Mouse (Mus musculus): ENCODE measurements at regions not wholly inside any gene's neighbourhood (a gene's known extent, or its start where the extent isn't known, plus 50 kb on each side); places are given as distances from the start of the nearest gene placed in this dataset.

DNA sequence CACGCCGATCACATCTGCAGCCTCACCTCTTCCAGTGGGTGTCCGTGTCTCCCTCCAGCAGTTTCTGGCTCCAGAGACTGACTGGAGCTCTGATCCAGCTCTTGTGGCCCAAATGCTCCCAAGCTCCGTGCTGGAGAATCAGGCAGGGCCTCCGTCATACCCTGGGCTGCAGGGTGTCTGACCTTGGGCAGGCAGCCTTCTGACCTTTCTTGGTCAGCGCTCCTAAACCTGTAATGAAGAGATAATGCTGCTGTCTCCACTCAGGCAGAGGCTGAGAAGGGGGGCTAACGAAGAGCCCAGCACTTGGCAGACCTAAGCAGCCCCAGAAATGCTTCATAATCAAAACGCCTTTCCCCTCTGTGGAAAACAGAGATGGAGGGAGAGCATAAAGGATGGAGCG is 89.9 kb upstream of the Mef2a start:
- no peak for DNase-seq (ENCODE audit: low read depth, low spot score)

DNA sequence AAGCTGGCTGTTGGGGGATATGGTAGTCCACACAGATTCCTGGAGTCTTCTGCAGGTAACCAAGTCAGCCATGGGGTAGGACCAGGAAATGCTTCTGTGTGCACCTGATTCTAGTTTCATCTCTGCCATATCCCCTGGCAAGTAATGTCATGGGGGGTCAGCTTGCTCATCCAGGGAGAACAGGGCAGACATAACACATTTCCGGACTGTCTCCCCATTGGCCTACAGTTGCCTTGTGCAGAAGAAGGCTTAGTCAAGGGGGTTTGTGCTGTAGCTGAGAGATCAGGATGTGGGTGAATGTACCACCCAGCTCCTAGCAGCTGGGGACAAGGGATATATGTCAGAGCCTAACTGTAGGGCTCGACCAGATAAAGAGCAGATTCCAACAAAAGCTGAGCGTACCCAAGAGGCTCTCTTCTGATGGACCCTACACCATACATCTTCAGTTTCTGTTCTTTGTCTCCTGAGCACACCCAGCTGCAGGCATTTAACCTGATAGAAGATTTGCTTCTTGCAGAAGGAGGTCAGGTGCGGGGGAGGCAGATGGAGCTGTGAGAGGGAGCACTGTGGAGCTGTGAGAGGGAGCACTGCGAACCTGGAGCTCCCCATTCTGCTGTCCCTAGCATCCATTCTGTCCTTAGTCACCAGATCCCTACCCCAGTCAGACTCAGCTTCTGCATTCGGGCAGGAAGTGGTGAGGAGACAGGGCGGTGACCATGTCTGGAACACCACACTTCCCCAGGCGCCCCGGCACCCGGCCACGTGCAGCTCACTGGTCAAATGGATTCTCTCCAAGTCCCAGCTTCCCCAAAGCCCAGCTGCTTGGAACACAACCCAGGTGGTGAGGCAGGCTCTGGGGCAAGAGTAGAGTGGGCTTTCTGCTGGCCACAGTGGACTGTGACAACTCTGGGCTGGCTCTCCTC is 88.9 kb upstream of the Mef2a start:
- DNase-seq (ENCODE audit: low read depth, low spot score): peak; percentile 69

GRCm38 (mm10) chr7:67459810-67460209 is 87.2 kb upstream of the Mef2a start:
- DNase-seq (ENCODE audit: low read depth, low spot score): peak; percentile 83

DNA sequence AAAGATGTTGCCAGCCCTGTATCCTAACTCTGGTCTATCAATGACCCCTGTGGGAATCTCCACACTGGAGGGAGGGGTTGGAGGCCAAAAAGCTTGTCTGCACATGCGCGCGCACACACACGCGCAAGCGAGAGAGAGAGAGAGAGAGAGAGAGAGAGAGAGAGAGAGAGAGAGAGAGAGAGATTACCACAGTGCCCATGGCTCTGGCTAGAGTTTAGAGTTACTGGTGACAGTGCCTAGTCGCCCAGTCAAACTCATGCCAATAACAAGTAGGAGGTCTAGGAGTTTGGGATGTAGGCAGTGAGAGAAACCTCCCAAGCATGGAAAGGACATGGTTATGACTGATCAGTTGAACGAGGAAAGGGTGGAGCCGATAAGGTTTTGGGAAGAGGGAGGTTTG is 86.6 kb upstream of the Mef2a start:
- no peak for DNase-seq (ENCODE audit: low read depth, low spot score)

GRCm38 (mm10) chr7:67458640-67459039 is 86.0 kb upstream of the Mef2a start:
- no peak for DNase-seq (ENCODE audit: low read depth, low spot score)

- no peak for DNase-seq (ENCODE audit: low read depth, low spot score)
These were observed 85.2 kb upstream of the Mef2a start for GRCm38 (mm10) chr7:67457898-67458297.

- no peak for DNase-seq (ENCODE audit: low read depth, low spot score)
These were observed 83.4 kb upstream of the Mef2a start for GRCm38 (mm10) chr7:67456015-67456414.

GRCm38 (mm10) chr7:67454458-67454857 is 81.8 kb upstream of the Mef2a start:
- DNase-seq (ENCODE audit: low read depth, low spot score): no peak

DNA sequence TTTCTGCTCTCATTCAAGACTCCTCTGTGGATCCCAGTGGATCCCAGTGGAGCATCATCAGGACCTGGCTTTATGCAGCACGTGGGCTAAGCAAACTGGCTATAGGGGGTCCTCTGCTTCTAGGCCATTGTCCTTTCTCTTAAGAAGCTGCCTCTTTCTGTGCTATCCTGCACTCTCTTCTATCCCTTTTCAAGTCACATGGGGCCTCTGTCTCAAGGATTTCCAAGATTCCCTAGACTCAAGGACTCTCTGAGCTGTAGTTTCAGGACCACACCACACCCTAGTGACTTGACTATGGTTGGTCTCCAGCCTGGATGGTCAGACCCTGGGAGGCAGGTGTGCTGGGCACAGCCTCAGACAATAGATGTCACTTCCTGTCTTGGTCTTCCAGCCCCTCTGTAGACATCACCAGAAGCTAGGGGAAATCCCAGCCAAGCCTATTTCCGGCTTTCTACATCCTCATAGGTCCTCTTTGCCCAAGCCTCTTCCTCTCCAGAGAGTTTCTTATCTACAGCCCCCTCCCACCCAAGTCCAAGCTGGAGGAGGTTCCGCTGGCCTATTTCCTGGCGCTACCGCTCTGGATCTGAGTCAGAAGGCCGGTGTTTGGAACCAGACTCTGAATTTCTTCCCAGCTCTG is 78.6 kb upstream of the Mef2a start:
- DNase-seq (ENCODE audit: low read depth, low spot score): peak; percentile 62

DNA sequence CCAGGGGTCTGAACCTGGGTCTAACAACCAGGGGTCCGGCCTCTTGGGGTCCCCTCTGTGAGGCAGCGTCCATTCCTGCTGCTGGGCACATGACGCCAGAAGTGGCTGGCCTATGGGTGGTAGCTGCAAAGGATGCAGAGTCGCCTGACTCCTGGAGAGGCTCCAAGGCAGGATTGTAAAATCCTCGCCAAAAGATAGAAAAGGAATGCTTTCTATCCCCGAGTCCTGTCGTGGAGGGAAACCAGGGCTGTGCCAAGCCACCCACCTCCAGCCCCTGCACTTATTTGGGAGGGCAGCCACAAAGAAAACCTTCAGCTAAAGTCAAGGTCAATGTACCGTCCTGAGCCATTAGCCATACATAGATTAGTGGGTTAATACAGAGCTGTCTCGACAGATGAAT is 73.9 kb upstream of the Mef2a start:
- no peak for DNase-seq (ENCODE audit: low read depth, low spot score)

- DNase-seq (ENCODE audit: low read depth, low spot score): peak; percentile 76
These were observed 72.8 kb upstream of the Mef2a start for GRCm38 (mm10) chr7:67445203-67446041.

DNA sequence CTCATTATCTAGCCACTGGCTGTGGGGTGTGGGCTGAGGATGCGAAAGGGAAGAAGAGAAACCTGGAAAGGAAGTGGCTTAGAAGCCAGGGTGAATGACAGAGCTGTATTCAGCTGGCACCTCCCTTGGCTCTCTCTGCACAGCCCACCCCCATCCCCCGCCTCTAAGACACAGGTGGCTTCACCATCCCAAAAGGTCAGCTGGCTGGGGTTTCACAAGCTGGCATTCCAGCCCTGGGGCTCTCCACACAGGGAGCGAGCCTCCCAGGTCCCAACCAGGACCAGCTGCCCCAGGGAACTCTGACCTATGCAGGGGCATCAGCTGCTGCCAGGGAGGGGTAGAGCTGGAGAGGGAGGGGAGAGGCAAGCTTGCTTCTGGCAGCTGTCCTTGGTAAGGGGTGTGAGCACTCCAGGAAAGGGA is 71.9 kb upstream of the Mef2a start:
- DNase-seq (ENCODE audit: low read depth, low spot score): no peak

- DNase-seq (ENCODE audit: low read depth, low spot score): no peak
These were observed 71.0 kb upstream of the Mef2a start for GRCm38 (mm10) chr7:67443666-67444065.

GRCm38 (mm10) chr7:67443001-67443555 is 70.4 kb upstream of the Mef2a start:
- DNase-seq (ENCODE audit: low read depth, low spot score): peak; percentile 87

- DNase-seq (ENCODE audit: low read depth, low spot score): peak; percentile 41
These were observed 69.6 kb upstream of the Mef2a start for GRCm38 (mm10) chr7:67442284-67442683.

GRCm38 (mm10) chr7:67440806-67441205 is 68.1 kb upstream of the Mef2a start:
- DNase-seq (ENCODE audit: low read depth, low spot score): peak; percentile 76

- no peak for DNase-seq (ENCODE audit: low read depth, low spot score)
These were observed 64.8 kb upstream of the Mef2a start for GRCm38 (mm10) chr7:67437216-67438006.

DNA sequence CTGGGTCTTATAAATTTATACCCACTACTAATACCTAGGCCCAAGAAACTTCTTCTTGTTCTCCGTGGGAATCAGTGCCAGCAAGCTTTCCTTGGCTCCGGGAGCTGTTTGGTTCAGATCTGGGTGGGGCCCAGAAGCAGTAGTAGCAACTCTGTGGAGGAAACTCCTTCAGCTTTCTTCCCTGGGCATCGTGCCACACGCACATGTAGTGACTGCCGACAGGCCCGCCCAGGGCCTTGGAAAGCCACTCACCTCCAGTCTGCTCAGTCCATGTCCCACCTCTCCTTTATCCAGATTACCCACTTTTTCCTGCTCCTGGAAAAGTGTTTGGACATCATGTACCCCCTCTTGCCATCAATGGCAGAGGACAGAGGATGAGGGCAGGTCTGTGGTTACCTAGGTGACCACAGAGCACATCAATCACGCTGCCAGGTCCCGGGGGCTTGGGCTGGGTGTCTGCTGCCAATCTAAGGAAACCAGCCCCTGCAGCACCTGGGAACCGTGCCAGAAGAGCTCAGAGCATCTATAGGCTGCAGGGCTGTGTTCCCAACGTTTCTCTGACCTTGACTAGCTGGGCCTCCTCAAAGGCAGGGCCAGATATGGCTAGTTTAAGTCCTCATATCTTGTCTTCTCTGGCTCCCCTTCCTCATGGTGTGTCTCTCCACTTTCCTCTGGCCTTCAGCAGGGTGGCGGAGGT is 63.1 kb upstream of the Mef2a start:
- DNase-seq (ENCODE audit: low read depth, low spot score): peak; percentile 28

DNA sequence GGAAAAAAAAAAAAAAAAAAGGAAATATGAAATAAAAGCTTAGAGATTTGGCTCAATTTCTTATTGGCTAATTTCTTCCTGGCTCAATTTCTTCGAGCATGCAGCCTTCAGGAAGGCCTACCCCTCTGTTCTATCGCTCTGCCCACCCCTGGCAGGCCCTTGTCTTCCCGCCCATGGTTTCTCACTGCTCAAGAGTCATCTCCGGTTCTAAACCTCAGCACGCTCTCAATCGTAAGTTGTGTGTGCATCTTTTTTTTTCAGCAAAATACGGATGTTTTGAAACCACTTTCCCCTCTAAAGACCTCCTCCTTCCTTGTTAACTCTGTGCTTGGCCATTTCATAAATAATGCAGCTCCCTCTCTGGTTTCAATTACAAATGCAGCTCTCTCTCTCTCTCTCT is 58.3 kb upstream of the Mef2a start:
- DNase-seq (ENCODE audit: low read depth, low spot score): no peak

DNA sequence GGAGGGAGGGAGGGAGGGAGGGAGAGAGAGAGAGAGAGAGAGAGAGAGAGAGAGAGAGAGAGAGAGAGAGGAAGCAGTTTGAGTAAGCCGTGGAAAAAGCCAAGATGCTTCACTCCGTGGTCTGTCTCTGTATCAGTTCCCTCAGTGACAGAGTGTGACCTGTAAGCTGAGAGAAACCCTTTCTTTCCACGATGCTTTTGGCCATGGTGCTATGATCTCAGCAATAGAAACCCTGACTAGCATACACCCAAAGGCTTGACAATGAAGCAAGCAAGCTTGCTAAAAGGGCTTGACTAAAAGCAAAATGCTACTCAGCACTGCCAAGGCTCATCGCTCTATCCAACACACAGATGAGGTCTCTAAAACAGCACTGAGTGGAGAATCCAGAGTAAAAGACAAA is 57.4 kb upstream of the Mef2a start:
- no peak for DNase-seq (ENCODE audit: low read depth, low spot score)
